Mouse (Mus musculus): ENCODE measurements around the gene Adam19. TPM values are rescaled to one million over a fixed set of nuclear protein-coding genes. Genes with fewer than 3 reads are reported as not detected.

Gene Adam19
- total RNA-seq, 2 experiments from 2014 or later = 34.4 to 36.0 TPM

DNA sequence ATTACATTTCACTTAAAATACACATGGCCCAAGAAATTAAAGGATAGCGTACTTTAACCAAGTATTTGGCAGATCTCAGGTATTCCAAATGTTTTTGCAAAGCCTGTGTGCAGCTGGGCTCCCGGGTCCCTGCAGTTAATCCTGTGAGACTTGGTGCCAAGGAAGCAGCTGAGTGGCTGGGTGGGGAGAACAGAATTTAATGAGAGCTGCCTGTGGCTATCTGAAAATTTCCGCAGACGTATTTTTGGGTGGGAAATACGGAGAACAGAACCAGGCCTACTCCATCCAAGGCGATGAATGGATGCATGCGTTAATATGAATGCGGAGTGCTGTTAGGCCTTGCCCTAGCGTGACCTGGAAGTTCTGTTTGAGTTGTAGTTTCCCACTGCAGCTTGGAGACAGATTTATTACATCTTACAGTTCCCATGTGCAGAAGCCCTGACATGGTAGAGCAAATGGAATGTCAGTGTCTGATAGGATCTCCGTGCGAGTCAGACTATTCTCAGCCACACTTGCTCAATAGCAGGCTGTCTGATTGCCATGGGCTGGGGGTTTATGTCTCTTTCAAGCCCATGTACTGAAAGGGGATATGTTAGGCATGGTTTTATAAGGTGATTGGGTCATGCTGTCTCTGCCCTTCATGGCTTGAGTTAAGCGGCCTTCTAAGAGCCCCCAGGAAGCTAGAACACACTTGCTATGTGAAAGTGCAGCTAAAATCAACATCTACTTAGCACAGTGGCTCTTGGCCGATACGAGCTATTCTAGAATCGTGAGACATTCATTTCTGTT, 17.5 kb downstream of the Adam19 start:
- DNase-seq (ENCODE audit: low spot score in 2 of 2) = no peak

DNA sequence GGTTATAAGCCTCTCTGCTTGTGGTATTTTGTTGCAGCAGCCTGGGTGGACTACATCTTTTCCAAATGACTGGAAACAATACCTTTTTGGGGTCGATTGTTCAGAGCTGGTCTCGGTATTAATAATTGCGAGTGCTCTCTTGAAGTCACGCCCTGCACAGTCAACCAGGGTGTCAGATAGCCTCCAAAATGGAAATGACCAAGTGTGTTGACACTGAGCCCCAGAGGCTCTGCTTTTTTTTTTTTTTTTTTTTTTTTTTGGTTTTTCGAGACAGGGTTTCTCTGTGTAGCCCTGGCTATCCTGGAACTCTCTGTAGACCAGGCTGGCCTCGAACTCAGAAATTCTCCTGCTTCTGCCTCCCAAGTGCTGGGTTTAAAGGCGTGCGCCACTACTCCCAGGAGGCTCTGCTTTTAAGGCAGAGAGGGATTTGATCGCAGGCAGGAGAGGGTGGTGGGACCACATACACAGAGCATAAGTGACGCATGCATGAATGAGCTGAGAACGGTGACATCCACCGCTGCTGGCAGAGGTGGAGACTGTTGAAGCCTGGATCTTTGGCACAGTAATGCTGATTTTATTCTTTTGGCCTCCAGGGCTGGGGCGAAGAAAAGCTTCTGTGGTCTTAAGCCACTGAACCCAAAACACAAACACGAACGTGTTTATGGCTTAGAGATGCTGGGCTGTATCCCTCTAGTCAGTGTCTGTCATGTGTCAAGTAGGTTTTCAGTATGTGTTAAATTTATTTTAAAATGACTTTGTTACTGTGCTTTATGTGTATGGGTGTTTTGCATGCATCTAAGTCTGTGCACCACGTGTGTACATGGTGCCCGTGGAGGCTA, 18.3 kb downstream of the Adam19 start:
- DNase-seq (ENCODE audit: low spot score in 2 of 2) = no peak

DNA sequence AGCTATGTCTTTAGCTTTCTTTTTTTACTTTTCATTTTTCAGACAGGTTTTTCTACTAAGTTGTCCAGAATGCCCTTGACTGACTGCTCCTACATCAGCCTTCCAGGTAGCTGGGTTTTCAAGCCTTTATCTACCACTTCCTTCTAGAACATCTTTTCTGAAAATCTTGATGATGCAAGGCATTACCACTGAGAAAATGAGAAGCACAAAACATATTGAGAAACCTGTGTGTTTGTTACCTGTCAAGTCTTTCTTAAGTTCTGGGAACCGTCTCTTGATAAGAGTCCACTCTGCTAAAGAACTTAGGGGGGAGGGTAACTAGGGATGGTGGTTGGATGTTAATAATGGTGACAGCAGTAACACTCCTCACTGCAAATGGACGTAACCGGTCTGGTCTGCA, 19.7 kb downstream of the Adam19 start:
- no peak for DNase-seq (ENCODE audit: low spot score in 2 of 2)

DNA sequence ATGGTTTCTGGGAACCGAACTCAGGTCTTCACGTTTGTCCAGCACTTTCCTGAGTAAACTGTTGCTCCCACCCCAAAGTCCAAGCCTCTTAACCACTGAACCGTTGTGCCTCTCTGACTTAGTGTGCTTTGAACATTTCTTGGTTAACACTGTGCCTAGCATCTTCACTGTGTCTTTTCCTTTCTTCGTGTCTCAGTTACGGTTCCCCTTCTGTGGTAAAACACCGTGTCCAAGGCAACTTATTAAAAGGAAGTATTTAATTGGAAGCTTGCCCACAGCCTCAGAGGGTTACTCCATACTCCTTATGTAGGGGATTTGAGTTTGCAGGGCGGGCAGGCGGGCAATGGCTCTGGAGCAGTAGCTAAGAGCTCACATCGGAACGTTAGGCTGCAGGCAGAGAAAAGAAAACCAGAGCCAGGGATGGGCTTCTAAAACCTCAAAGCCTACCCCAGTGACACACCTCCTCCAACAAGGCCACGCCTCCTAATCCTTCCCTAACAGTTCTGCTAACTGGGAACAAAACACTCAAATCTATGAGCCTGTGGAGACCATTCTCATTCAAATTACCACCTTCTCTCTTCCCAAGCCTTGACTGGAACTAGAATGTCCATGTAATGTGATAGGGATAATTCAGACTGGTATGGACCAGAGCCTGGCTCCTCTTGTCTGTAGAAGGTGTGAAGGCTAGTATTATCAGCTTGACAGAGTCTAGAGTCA, 20.8 kb downstream of the Adam19 start:
- DNase-seq (ENCODE audit: low spot score in 2 of 2) = no peak

DNA sequence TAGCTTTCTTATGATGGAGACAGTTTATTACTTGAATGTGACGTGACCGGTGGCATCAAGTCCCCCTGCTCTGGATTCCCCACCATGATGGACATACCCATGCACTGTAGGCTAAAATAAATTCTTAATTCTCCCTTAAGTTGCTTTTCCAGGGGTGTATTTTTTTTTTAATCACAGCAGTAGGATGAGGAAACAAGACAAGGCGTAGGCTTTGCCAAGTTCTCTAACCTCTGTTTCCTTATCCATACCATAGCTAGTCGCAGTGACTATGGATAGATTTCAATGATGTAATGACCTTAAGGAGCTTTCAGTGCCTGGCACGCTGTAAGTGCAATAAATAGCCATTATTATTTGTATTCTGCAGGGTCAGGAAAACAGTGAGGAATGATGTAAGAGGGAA, 21.5 kb downstream of the Adam19 start:
- no peak for DNase-seq (ENCODE audit: low spot score in 2 of 2)

DNA sequence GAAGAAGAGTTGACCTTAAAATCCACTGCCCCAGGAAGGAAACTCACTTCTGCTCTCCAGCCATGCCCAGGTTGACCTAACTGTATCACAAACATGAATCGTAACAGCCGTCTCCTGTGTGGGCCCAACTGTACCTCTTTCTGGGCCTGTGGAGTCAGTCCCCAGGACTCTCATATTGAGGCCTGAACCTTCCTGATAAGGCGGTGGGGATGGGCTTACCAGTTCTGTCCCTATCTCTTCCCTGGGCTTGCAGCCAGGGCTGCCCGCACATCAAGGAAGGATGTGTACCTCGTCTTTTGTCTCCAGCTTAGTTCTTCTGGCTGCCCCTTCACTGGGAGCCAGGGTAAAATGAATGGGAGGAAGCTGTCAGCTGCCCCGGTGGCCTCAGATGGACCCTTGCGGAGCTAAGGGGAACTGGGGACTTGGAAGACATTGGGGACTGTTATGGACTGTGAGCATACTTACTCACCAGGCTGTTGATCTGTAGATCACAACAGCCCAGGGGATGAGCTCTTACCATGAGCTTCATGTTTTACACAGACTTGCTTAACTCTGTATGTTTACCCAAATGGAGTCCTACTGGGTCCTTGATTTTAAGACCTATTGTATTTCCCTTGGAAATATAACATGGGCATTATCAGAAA, 22.1 kb downstream of the Adam19 start:
- no peak for DNase-seq (ENCODE audit: low spot score in 2 of 2)

DNA sequence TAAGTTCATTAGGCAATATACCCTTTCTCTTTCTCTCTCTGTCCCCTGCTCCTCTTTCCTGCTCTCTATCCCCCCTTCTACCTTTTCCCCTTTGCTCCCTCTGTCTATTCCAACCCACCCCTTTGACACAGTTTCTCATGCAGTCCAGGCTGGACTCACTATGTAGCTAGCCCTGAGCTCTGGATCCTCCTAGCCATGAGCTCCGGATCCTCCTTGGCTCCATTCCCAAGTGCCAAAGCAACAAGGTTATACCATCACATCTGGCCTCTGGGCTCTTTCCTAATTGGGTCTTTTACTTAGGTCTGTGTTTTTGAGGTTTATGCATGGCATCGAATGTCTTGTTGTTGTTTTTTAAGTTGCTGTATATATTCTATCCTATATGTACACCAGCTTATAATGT, 25.3 kb downstream of the Adam19 start:
- DNase-seq (ENCODE audit: low spot score in 2 of 2) = no peak

DNA sequence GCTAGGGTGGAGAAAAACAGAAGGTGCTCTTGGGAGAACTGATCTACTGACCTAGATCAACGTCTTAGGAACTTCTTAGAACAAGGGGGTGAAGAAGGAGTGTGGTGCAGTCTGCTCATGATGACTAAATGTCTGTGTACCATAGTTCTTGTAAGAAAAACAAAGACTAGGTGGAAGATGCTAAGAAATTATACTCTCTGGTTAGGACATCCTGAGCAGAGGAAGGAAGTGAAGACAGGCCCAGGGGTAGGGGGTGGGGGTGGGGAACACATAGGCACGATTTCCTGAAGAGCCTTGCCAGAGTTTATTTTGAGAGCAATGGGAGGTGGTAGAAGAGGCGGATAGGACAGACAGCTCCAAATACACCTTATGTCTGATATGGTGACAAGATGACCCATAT, 27.6 kb downstream of the Adam19 start:
- DNase-seq (ENCODE audit: low spot score in 2 of 2) = no peak

DNA sequence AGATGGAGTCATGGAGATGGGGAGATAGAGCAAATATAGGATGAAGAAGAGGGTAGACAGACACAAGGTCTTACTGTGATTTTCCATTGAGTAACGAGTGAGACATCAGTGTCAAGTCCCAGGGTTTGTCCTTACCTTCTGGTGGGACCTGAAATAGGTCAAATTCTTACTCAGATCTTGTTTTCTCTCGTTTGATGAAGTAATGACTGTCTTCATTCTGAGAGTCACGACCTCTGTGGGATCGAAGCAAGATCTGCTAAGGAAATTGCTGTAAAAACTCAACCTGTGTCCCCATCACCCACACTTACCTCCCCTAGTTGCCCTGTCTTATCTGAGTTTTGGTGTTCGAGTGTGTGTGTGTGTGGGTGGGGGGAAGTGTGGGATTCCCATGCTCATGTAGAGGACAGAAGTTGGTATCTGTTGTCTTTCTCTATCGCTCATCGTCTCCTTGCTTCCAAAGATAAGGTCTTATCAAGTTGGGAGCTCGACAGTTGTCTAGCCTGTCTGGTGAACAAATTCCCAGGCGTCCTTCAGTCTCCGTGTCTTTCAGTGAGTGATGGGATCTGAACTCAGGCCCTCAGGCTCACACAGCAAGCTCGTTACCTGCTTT, 28.1 kb downstream of the Adam19 start:
- no peak for DNase-seq (ENCODE audit: low spot score in 2 of 2)

DNA sequence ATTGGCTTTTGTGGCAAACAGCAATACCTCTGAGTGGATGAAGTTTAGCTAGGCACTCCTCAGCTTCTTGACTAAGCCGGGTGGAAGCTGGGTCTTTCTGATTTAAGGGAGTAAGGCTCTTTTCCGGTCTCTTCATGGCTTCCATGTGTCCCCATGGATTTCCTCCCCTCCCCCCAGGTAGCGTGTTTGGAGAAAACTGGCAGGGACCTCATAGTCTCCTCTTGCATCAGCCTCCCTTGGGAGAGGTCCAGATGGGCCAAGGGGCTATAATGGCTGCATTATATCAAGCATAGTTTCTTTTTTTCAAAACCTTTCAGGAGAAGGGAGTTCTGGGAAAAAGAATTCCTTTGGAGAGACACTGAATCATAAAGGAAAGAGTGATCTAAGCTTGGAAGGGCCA, 28.8 kb downstream of the Adam19 start:
- DNase-seq (ENCODE audit: low spot score in 2 of 2) = no peak

DNA sequence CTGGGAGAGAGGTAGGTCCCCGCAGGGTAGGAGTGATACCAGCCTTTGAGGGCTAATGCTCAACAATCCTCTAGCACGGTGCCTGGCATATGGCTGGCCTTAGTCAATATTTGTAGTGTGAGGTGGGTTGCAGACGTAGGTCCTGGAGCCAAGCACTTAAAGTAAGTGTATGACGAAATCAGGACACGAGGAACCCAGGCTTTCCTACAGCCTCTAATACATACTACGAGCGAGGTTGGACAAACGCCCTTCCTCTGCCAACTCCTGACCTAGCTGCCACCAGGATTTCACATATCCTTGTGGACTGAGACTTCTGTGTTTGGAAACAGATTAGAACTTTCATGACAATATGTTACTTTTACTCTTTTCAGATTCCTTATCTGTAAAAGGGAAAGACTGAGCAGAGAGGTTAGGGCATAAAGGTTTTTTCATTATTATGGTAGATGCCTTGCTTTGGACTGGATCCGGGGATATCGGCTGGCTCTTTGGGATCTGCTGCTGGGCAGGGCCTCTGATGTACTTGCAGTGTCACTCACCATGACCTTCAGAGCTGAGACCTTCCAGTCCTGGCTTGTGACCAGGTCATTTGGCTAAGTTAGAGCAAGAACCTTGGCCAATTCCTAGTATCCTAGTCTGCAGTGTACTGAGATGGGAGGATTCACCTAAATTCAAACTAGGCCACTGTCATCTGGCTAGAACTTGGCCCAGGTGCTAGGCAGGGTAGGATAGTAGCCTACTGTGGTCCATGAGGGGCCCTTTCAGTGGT, 29.8 kb downstream of the Adam19 start:
- DNase-seq (ENCODE audit: low spot score in 2 of 2) = no peak

DNA sequence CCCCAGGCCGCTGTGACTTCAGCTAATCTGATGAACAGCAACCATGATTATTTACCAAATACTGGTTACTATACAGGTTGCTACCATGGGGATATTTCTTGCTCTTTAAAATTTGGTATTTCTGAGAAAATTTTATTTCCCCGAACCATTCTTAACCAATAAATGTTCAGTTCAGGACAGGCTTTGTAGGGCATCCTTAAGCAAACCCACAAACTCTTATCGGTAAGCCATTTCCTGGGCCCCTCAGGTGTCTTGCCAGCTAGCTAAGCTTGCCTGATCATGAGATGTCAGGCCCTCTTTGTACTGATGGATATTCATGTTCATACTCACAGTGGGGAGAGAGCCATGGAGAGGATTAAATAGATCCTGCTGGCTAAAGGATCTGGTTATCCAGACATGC, 30.7 kb downstream of the Adam19 start:
- DNase-seq (ENCODE audit: low spot score in 2 of 2) = no peak

DNA sequence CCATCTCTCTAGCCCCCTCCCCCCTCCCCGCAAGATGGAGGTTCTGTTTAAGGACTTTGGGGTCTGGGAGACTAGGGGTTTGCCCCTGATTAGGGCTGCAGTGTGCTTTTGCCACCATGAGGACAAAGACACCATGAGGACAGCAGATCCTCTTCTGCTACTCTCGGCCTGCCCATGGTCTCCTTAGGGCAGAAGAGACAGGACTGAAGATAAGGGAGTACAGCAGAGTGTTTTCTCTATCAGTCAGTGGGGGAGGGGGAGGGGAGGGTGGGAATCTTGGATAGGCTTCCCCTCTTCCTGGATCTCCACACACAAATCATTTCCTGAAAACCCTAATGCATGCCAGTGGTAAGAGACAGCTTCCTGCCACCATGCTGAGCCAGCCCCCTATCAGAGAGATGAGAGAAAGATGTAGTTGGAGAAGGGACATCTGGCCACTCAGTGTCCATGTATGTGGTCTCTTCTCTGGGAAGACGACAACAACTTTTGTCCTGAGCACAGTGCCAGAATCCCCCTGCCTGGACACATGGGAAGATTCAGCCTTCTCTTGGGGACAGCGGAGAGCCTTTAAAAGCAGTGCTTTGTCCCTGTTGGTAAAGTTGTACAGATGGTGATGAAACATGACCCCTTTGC, 33.4 kb downstream of the Adam19 start:
- DNase-seq (ENCODE audit: low spot score in 2 of 2) = no peak

DNA sequence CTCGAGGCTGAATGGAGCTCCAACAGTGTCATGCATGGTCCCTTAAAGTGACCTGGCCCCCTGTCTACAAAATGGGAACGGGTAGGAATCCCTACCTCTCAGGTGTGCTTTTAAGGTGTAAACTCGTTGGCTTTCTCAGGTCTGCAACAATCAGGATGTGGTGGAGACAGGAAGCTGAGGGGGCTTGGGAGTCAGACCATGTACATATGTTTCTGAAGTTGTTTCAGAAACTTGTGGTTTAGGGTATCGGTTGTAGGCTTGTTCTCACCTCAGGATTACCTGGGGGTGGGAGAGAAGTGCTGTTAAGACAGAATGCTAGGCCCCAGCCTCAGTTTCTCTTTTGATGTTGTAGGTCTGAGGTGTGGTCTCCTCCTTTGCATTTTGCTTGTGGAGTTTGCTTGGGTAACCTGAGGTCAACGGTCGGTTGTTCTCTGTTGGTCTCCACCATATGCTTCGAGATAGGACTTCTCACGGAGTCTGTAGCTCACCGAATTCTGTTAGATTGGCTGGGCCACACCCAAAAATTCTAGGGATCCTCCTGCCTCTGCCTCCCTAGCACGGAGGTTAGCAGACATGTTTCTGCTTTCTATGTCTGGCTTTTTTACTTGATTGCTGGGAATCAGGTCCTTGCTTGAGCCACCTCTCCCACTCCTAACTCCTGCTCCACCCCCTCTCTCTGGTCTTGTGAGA, 34.4 kb downstream of the Adam19 start:
- DNase-seq (ENCODE audit: low spot score in 2 of 2) = no peak

DNA sequence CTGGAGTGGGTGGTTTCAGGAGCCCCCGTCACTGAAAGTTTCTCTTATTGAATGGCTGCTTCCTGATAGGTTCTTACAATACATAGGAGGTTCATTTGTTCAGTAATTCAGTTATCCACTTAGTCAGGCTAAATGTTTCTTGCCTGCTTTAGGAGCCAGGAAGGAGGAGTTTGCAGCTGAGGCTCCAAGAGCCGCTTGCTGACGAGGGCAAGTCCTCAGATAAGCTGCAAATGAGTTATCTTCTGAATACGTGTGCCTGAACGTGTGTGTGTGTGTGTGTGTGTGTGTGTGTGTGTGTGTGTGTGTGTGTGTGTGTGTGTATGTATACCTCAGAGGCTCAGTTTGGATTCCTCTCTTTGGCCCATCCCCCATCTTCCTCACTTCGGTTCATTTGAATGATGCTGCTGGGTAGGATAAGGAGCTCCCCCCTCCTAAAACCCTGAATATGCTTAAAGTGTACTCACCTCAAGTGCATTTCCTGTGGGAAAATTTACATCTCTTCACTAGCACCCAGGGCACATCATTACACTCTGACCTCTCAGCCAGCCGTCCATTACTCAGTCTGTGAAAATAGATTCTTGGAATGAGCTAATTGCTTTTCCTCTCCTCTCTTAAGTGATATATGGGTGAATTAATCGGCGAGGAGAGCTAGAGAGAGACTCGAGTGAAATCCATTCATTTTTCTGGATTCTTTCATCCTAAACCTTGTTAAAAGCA, 35.3 kb downstream of the Adam19 start:
- no peak for DNase-seq (ENCODE audit: low spot score in 2 of 2)

DNA sequence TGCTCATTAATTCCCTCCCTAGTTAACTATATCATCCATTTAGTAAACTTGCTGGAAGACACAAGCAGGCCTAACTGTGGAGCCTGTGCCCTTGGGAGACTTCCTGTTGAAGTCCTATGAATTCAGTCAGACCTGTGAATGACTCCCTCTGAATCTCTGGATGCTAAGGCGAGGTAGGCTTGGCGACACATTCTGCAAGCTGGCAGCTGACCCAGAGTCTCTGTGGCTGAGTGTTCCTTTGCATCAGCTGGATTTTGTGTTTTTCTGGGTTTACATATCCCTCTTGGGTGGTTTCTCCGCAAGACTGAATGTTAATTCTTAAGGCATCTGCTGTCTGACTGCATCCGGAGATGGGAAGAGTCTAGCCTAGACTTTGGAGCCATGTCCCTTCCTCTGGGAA, 36.3 kb downstream of the Adam19 start:
- peak in 1 of 2 experiments; percentile 23 for DNase-seq (ENCODE audit: low spot score in 2 of 2)

DNA sequence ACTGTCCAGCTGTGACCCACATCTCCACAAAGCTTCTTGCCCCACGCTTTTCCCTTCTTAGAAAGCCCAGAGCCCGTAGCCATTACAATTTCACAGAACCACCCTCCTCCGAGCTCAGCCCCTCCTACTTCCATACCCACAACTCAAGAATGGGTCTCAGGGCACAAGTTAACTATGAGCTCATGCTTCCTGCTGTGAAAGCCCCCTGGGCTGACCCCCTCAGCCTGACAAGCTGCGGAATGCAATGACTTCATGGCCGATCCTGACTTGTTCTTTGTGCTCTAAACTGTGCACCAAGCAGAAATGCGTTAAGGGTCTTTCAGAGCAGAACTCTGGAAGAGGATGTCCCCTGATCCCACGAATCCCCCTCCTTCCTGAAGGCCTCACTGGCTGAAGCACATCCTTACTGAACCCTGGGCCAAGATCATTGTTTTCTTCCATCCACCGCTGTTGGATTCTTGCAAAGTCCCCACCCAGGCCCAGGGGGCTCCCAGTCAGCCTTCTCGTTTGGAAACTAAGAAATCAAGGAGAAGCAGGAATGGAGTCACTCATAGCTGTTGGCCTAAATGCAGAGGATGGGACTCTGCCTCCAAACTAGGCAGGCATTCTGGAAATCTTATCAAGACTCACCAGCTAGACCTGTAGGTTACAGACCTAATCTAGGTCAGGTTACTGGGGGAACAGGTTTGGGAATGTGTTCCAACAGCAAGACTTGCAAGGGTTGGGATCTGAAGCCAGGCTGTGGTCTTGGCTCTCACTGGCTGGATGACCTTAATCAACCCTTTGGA, 39.9 kb downstream of the Adam19 start:
- DNase-seq (ENCODE audit: low spot score in 2 of 2) = no peak

DNA sequence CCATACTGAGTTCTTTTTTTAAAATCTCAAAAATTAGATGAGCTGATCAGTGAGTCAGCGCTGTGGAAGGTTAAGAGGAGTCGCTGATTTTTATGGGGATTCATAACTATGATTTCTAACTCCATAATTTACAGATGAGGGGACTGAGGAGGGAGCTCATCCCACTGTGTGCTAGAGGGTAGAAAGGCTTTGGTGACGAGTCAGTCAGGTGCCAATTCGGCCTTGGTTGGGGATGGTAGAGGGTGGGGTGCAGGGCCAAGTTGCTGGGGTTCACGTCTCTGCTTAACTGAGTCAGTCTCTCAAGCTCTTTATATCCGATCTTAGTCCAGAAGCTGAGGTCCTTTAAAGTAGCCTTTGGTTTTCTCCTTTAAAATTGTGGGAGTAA, 40.5 kb downstream of the Adam19 start:
- no peak for DNase-seq (ENCODE audit: low spot score in 2 of 2)
